Mouse (Mus musculus): ENCODE measurements around the gene Amotl2. TPM values are rescaled to one million over a fixed set of nuclear protein-coding genes. Genes with fewer than 3 reads are reported as not detected.

Amotl2 gene
- total and polyA plus RNA-seq, 3 experiments, result not detected

GRCm38 (mm10) chr9:102755161-102755560, 38.7 kb downstream of the Amotl2 start:
- DNase-seq (ENCODE audit: low read depth, low spot score), result no peak

GRCm38 (mm10) chr9:102755591-102756270, 39.3 kb downstream of the Amotl2 start:
- Histone ChIP-seq H3K36me3 (ENCODE audit: control insufficient read depth in 1 of 2, insufficient read depth in 2 of 2, low read length in 2 of 2) (no peaks in the 10 kb centered on the region), H3K27me3 (ENCODE audit: control insufficient read depth in 1 of 2, insufficient read depth in 2 of 2, low read length in 2 of 2) (no peaks in the 10 kb centered on the region), H3K79me2 (ENCODE audit: control insufficient read depth, insufficient read depth, low read length, poor library complexity) (no peaks in the 10 kb centered on the region), H3K9me3 (replicated peaks; ENCODE audit: insufficient read depth, low read length) (no peaks in the 10 kb centered on the region), H3K9ac (ENCODE audit: control insufficient read depth, low read depth, low read length, poor library complexity, severe bottlenecking) (no peak overlapping the region), H3K4me3 (ENCODE audit: control insufficient read depth in 1 of 2, insufficient read depth in 1 of 2, low read depth in 2 of 2, low read length in 2 of 2) (no peak overlapping the region), H3K27ac (ENCODE audit: control insufficient read depth, low read depth, low read length) (no peak overlapping the region), H3K4me1 (ENCODE audit: control insufficient read depth in 1 of 2, insufficient read depth in 2 of 2, low read length in 2 of 2) (no peaks in the 10 kb centered on the region)
- DNase-seq (ENCODE audit: low read depth, low spot score), result no peak
- no peak for TF ChIP-seq NRF1 (IDR thresholded peaks at IDR 0.05; ENCODE audit: insufficient read depth, low read depth, low read length, poor library complexity, severe bottlenecking)
- TF ChIP-seq UBTF (IDR thresholded peaks at IDR 0.05; ENCODE audit: borderline replicate concordance, insufficient read depth, low read depth, low read length), result no peak
- no peak for TF ChIP-seq TCF12 (IDR thresholded peaks at IDR 0.05; ENCODE audit: low read depth, low read length)
- no peak for TF ChIP-seq ZKSCAN1 (IDR thresholded peaks at IDR 0.05; ENCODE audit: low read depth, low read length)
- TF ChIP-seq MXI1 (IDR thresholded peaks at IDR 0.05; ENCODE audit: low read depth, low read length), result no peak
- TF ChIP-seq MYB (IDR thresholded peaks at IDR 0.05; ENCODE audit: low read depth, low read length), result no peak
- no peak for TF ChIP-seq ZMIZ1 (IDR thresholded peaks at IDR 0.05; ENCODE audit: low read depth, low read length)
- no peak for TF ChIP-seq USF2 (IDR thresholded peaks at IDR 0.05; ENCODE audit: borderline replicate concordance in 1 of 2, insufficient read depth in 1 of 2, low read depth in 1 of 2, low read length in 2 of 2)
- TF ChIP-seq RCOR1 (IDR thresholded peaks at IDR 0.05; ENCODE audit: low read depth, low read length), result no peak
- TF ChIP-seq E2F4 (IDR thresholded peaks at IDR 0.05; ENCODE audit: borderline replicate concordance, low read depth, low read length), result no peak
- TF ChIP-seq CTCF (IDR thresholded peaks at IDR 0.05 in 2 of 3, conservative IDR thresholded peaks at IDR 0.05 in 1 of 3; ENCODE audit: control insufficient read depth in 1 of 3, insufficient read depth in 1 of 3, low read depth in 2 of 3, low read length in 3 of 3, poor library complexity in 1 of 3, severe bottlenecking in 1 of 3), result no peak
- no peak for TF ChIP-seq MAZ (IDR thresholded peaks at IDR 0.05; ENCODE audit: low read depth, low read length)
- no peak for TF ChIP-seq ZC3H11A (IDR thresholded peaks at IDR 0.05; ENCODE audit: low read depth, low read length)
- TF ChIP-seq RAD21 (IDR thresholded peaks at IDR 0.05; ENCODE audit: low read depth, low read length), result no peak
- TF ChIP-seq KAT2A (conservative IDR thresholded peaks at IDR 0.05; ENCODE audit: low read depth, low read length), result no peak
- TF ChIP-seq POLR2AphosphoS5 (IDR thresholded peaks at IDR 0.05; ENCODE audit: borderline replicate concordance, low read depth, low read length), result no peak

More at GRCm38 (mm10) chr9:102755161-102755560, 38.7 kb downstream of the Amotl2 start:
- H3K27me3 ChIP-seq (ENCODE audit: control insufficient read depth in 1 of 2, insufficient read depth in 2 of 2, low read length in 2 of 2), result no peaks in the 10 kb centered on the region
- no peak for TF ChIP-seq USF1 (IDR thresholded peaks at IDR 0.05; ENCODE audit: low read depth, low read length)
- no peak overlapping the region for H3K9ac ChIP-seq (ENCODE audit: control insufficient read depth, low read depth, low read length, poor library complexity, severe bottlenecking)
- no peaks in the 10 kb centered on the region for H3K4me1 ChIP-seq (ENCODE audit: control insufficient read depth in 1 of 2, insufficient read depth in 2 of 2, low read length in 2 of 2)
- no peaks in the 10 kb centered on the region for H3K9me3 ChIP-seq (replicated peaks; ENCODE audit: insufficient read depth, low read length)
- H3K36me3 ChIP-seq (ENCODE audit: control insufficient read depth in 1 of 2, insufficient read depth in 2 of 2, low read length in 2 of 2), result no peaks in the 10 kb centered on the region
- no peak overlapping the region for H3K27ac ChIP-seq (ENCODE audit: control insufficient read depth, low read depth, low read length)
- H3K4me3 ChIP-seq (ENCODE audit: control insufficient read depth in 1 of 2, insufficient read depth in 1 of 2, low read depth in 2 of 2, low read length in 2 of 2), result no peak overlapping the region
- no peaks in the 10 kb centered on the region for H3K79me2 ChIP-seq (ENCODE audit: control insufficient read depth, insufficient read depth, low read length, poor library complexity)

Data from MEL (cell line).